Mouse (Mus musculus) heart, postnatal 0 days (tissue): ENCODE measurements around the gene Izumo4.

ENCODE experiments used
- CTCF ChIP-seq: IDR thresholded peaks from 2 replicates; pipeline ENCODE4 v1.5.1; 2016; ENCODE audit warnings: antibody characterized with exemption, control low read depth, low read depth
- EP300 ChIP-seq: IDR thresholded peaks from 2 replicates; pipeline ENCODE4 v1.6.1; 2016; ENCODE audit warnings: antibody characterized with exemption, low read depth

GRCm38 (mm10) chr10:80669018-80669417 is 33.0 kb upstream of the Izumo4 start:
- TF ChIP-seq CTCF: no peak
- TF ChIP-seq EP300: no peak
